ENCODE assay signal across 8 mouse cellular contexts in genomic region chr1:151342968-151343367, GRCm38 (mm10). TPM values are rescaled to one million over a fixed set of nuclear protein-coding genes. Genes with fewer than 3 reads are reported as not detected.
DNase-seq lines count a peak whose midpoint lies in the region; ATAC-seq and TF ChIP-seq lines count a peak whose summit lies in the region.

No protein-coding gene starts in this region.

- no peaks in the 10 kb centered on the region for H3K27me3 ChIP-seq in forebrain, postnatal 0 days (ENCODE audit: insufficient read depth, low read length)

- intact Hi-C loops in left cerebral cortex, postnatal 25 days (cut with DNase I) = loop anchor here (5.0 kb wide), 3 partner anchors 41 to 216 kb away; no protein-coding TSS in a partner anchor

- peak overlapping the region; percentile 74 for H3K4me2 ChIP-seq in forebrain, postnatal 0 days (ENCODE audit: low read depth)

- H3K27ac ChIP-seq in forebrain, postnatal 0 days (ENCODE audit: low read depth, low read length) = no peak overlapping the region

- ATAC-seq in forebrain, postnatal 0 days = no peak

- no peak overlapping the region for H3K9ac ChIP-seq in forebrain, postnatal 0 days

- peak; percentile 1 for DNase-seq in spleen, adult 12 weeks (ENCODE audit: low spot score)
- DNase-seq in spleen, postnatal 14 days (ENCODE audit: low spot score in 2 of 2) = no peak
- no peak for DNase-seq in forebrain, postnatal 0 days
- peak; percentile 60 to 67 for DNase-seq in kidney, adult 8-10 months
- peak; percentile 60 for DNase-seq in lung, postnatal 36 days
- no peak for DNase-seq in right cerebral cortex, adult 18-20 months
- no peak for DNase-seq in left cerebral cortex, postnatal 25 days (ENCODE audit: low spot score in 2 of 2)
- DNase-seq in layer of hippocampus, adult 9-10 months (ENCODE audit: low spot score) = no peak

- peaks cover 6% of the 10 kb centered on the region for H3K4me1 ChIP-seq in forebrain, postnatal 0 days (ENCODE audit: insufficient read depth)

- H3K36me3 ChIP-seq in forebrain, postnatal 0 days (ENCODE audit: insufficient read depth) = no peaks in the 10 kb centered on the region

- no peaks in the 10 kb centered on the region for H3K9me3 ChIP-seq in forebrain, postnatal 0 days (ENCODE audit: low read length)

- 23% methylated on average over 6 of the region's 6 CpGs for WGBS in forebrain, postnatal 0 days

- no peak for TF ChIP-seq CTCF in forebrain, postnatal 0 days (IDR thresholded peaks at IDR 0.05; ENCODE audit: low read depth)

- H3K4me3 ChIP-seq in forebrain, postnatal 0 days (ENCODE audit: low read depth, low read length) = peak overlapping the region; percentile 4; the same call in 1 of the 2 replicates

RNA-seq across cellular contexts. Expression of gene Ivns1abp, which starts 1.3 kb away (rescaled TPM):
- 246 and 251 TPM in 2 replicates for total RNA-seq in forebrain, postnatal 0 days (2014; rRNA removed)
- polyA plus RNA-seq in forebrain, postnatal 0 days (2015; fragmentation: Nextera tagmentation; extraction: Ambion mirVana) = 217 and 240 TPM in 2 replicates
- total RNA-seq in left cerebral cortex, postnatal 25 days (2021) = 100 to 1,000 TPM; 129 to 162 TPM

Comparison
In these comparisons a context has a peak if more than half of its experiments do, and no peak if none do; other contexts are left out.
1. DNase-seq: peak in spleen, adult 12 weeks (single experiment), kidney, adult 8-10 months (2 of 2) and lung, postnatal 36 days (single experiment); none in spleen, postnatal 14 days (0 of 2), forebrain, postnatal 0 days (single experiment), right cerebral cortex, adult 18-20 months (single experiment), left cerebral cortex, postnatal 25 days (0 of 2) and layer of hippocampus, adult 9-10 months (single experiment).